Mouse (Mus musculus): Measurements from ENCODE around the gene Tbc1d19. TPM values are rescaled to one million over a fixed set of nuclear protein-coding genes. Genes with fewer than 3 reads are reported as not detected.

Gene Tbc1d19
- polyA plus RNA-seq, 1 experiment = 60.9 TPM

DNA sequence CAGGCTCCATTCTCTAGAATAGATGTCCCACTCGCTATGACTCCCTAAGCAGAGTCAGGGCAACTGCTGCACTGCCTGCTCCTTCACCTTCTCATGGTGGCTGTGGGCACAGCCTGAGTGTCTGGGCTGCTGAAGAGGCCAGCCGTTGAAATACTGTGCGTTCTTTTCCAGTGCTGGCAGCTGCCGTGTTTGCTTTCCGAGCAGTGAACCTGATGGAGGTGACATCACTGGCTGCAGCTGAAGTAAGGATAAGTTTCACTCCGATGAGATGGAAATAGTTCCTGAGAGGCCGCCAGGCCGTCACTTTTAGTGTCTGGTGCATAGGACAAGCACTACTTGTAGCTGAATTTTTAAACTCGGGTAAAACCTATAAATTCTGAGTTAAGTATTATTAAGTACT is 92.0 kb downstream of the Tbc1d19 start:
- no peak for DNase-seq (ENCODE audit: extremely low spot score in 1 of 2, low spot score in 1 of 2)

- DNase-seq (ENCODE audit: extremely low spot score in 1 of 2, low spot score in 1 of 2) = no peak
Measured at GRCm38 (mm10) chr5:53902757-53903156, 93.4 kb downstream of the Tbc1d19 start.

DNA sequence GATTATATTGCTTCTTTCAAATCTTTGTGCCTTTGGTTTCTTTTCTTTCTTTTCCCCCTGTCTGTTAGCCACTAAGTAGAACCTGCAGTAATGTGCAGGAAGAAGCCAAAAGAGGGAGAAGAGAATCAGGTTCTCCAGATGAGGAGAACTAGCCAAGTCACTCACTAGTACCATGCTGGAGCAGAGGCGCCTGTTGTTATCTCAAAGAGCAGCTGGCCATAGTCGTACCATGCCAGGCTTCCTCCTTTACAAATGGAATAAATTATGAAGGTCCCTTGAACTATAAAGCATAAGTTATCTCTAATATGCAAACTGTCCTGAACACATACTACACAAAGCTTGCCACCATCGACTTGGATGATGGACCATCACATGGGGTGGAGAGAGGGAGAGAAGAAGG is 99.8 kb downstream of the Tbc1d19 start:
- DNase-seq (ENCODE audit: extremely low spot score in 1 of 2, low spot score in 1 of 2) = no peak

- DNase-seq (ENCODE audit: extremely low spot score in 1 of 2, low spot score in 1 of 2) = no peak
Measured at GRCm38 (mm10) chr5:53920416-53920815, 111.0 kb downstream of the Tbc1d19 start.

- DNase-seq (ENCODE audit: extremely low spot score in 1 of 2, low spot score in 1 of 2) = no peak
Measured at GRCm38 (mm10) chr5:53922149-53922904, 112.9 kb downstream of the Tbc1d19 start.

- no peak for DNase-seq (ENCODE audit: extremely low spot score in 1 of 2, low spot score in 1 of 2)
Measured at GRCm38 (mm10) chr5:53924005-53924404, 114.6 kb downstream of the Tbc1d19 start.

GRCm38 (mm10) chr5:53926301-53926855 is 117.0 kb downstream of the Tbc1d19 start:
- DNase-seq (ENCODE audit: extremely low spot score in 1 of 2, low spot score in 1 of 2) = no peak

DNA sequence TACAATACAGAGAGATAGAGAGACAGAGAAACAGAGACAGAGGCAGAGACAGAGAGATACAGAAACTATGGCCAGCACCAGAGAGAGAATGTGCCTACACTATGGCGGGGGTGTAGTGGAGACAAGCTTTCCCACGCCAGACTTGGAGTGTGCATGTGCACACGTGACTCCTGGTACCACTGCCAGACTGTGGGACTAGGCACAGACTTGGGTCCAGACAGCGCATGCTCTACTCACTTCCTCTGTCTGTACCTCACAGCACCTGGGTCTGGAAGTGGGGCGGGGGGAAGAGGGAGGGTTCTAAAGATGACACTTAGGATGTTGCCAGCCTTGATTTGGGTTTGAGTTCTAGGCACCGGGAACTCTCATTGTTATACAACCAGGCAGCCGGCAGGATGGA is 118.5 kb downstream of the Tbc1d19 start:
- DNase-seq (ENCODE audit: extremely low spot score in 1 of 2, low spot score in 1 of 2) = no peak

- DNase-seq (ENCODE audit: extremely low spot score in 1 of 2, low spot score in 1 of 2) = no peak
Measured at GRCm38 (mm10) chr5:53928537-53928936, 119.1 kb downstream of the Tbc1d19 start.

- DNase-seq (ENCODE audit: extremely low spot score in 1 of 2, low spot score in 1 of 2) = no peak
Measured at GRCm38 (mm10) chr5:53929205-53929614, 119.8 kb downstream of the Tbc1d19 start.

- DNase-seq (ENCODE audit: extremely low spot score in 1 of 2, low spot score in 1 of 2) = no peak
Measured at GRCm38 (mm10) chr5:53929814-53930213, 120.4 kb downstream of the Tbc1d19 start.

DNA sequence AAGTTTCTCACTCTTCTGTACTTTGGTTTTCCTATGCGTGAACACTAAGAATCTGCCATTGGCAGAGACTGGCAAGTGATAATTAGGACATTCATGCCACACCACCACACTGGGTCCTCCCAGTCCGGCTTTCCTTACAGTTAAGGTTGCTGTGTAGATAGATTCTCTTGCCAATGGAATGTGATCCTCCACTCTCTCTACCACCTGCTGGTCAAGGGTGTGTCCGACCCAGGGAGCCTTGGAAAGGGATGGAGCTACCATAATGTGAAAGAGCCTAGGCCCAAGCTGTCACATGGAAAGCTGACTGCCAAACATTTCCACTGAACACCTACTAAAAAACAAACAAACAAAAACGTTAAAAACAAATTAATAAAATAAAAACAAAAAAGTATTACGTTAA is 121.6 kb downstream of the Tbc1d19 start:
- DNase-seq (ENCODE audit: extremely low spot score in 1 of 2, low spot score in 1 of 2) = no peak

GRCm38 (mm10) chr5:53933628-53934027 is 124.2 kb downstream of the Tbc1d19 start:
- peak in 1 of 2 experiments; percentile 65 for DNase-seq (ENCODE audit: extremely low spot score in 1 of 2, low spot score in 1 of 2)

DNA sequence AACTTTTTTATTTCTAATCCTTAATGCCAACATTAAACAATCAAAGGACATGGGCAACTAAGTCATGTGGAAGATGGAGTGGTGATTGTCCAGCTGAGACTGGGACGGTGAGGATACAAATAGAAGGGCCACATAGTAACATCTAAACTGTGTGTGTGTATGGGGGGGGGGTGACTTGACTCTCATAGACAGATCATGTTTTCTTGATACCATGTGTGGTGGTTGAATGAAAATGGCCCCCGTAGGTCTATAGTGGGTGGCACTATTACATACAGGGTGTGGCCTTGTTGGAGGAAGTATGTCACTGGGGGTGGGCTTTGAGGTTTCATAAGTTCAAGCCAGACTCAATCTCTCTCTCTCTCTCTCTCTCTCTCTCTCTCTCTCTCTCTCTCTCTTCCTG is 124.6 kb downstream of the Tbc1d19 start:
- no peak for DNase-seq (ENCODE audit: extremely low spot score in 1 of 2, low spot score in 1 of 2)

GRCm38 (mm10) chr5:53934826-53935225 is 125.4 kb downstream of the Tbc1d19 start:
- DNase-seq (ENCODE audit: extremely low spot score in 1 of 2, low spot score in 1 of 2) = no peak

DNA sequence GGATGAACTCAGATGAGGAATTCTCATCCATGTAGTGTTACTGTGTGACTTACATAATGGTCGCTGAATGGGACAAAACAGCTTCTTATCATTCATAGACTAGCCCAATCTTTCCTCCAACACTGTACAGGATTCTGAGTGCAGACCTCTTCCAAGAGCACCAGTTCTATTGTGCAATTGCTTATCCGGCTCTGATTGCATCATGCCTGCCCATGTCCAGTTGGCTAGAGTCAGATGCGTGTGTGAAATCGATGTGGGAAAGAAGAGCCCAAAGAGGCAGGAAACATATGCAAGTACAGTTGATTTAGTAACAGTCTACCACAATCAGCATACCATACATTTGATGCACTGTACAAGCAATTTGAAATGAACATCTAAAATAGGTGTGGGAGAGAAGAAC is 127.8 kb downstream of the Tbc1d19 start:
- DNase-seq (ENCODE audit: extremely low spot score in 1 of 2, low spot score in 1 of 2) = no peak

DNA sequence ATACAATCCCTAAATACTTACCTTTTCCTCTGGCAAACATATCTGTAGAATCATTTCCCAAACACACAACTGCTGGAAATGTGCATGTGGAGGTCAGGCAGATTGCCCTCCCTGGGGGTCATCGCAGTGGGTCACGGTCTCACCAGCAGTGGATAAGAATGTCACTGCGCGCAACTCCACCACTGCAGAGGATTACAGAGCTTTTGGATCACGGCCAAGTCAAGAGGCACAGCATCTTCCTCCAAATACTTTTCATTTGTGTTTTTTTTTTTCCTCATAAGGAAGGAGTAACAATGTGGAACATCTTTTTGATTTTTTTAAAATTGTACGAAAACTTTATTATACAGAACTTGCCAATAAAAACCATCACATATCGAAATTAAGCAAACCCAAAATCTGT is 129.6 kb downstream of the Tbc1d19 start:
- no peak for DNase-seq (ENCODE audit: extremely low spot score in 1 of 2, low spot score in 1 of 2)

DNA sequence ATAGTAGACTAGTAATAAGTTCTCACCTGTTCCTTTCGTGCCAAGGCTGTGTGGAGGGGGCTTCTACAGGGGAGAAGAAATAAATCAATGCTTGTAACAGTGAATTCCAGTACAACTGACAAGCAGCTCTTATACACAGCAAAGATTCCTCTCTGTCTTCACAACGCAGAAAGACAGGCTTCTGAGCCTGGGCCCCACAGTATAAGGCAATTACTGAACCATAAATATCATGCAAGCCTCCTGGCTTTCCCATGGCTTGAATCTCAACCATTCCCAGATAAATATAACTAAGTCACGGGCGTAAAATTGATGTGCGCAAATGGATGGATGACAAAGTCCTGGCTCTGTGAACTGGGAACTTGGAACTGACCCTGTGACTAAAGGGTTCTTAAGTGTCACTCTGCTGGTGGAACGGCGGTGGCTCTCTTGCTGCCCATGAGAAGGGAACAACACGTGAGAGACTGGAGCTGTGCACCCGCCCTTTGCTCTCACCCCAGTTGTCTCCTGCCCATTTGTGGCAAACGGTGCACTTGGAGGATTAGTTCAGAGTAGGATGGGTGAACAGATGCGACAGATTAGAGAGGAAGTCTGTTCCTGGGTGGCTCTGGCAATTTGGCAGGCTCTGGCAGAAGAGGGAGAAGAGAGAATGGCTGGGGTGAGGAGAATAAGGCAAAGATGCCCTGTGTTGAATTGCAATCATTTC is 132.1 kb downstream of the Tbc1d19 start:
- peak in 1 of 2 experiments; percentile 40 for DNase-seq (ENCODE audit: extremely low spot score in 1 of 2, low spot score in 1 of 2)

- peak in 1 of 2 experiments; percentile 52 for DNase-seq (ENCODE audit: extremely low spot score in 1 of 2, low spot score in 1 of 2)
Measured at GRCm38 (mm10) chr5:53942332-53942731, 132.9 kb downstream of the Tbc1d19 start.

DNA sequence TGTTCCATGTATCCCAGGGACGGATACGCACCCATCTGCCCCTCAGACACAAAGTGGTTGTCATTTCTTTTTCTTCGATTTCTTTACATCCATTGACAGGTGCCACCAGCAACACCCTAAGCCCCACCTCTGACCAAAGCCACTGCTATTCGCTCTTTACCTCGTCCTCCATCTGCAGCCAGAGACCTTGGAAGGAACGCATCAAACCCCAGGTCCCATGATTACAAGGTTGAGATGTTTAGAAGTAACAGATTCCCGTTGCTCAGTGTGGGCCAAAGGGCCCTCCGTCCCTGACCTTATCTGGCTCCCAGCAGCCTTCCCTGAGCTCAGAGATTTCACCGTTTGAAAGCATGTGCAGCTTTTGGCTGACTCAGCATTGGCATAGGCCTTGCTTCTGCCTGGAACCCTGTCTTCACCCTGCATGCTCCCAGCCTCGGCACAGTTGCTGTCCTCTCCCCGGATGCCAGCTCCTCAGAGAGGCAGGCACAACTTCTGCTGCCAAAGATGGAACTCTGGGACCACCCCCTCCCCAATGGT is 134.0 kb downstream of the Tbc1d19 start:
- DNase-seq (ENCODE audit: extremely low spot score in 1 of 2, low spot score in 1 of 2) = no peak

- peak in 1 of 2 experiments; percentile 42 for DNase-seq (ENCODE audit: extremely low spot score in 1 of 2, low spot score in 1 of 2)
Measured at GRCm38 (mm10) chr5:53946747-53947146, 137.3 kb downstream of the Tbc1d19 start.
